Mouse (Mus musculus): Measurements from ENCODE around the gene Ssr1. TPM values are rescaled to one million over a fixed set of nuclear protein-coding genes. Genes with fewer than 3 reads are reported as not detected.

The Ssr1 gene
- polyA plus RNA-seq, 1 experiment = 89.8 TPM

GRCm38 (mm10) chr13:37941138-37941645 lies 52.8 kb downstream of the Ssr1 start:
- TF ChIP-seq CTCF (IDR thresholded peaks at IDR 0.05; ENCODE audit: low read depth, low read length) = no peak
- TF ChIP-seq POLR2A (IDR thresholded peaks at IDR 0.05; ENCODE audit: borderline replicate concordance, low read depth, low read length) = no peak
- H3K4me3 ChIP-seq (ENCODE audit: insufficient read depth, low read length) = no peak overlapping the region
- 0 out of 2 replicates have a peak, but pooled peaks cover 4% of the 10 kb centered on the region for H3K4me1 ChIP-seq (ENCODE audit: control insufficient read depth, insufficient read depth, low read length)
- no peak overlapping the region for H3K27ac ChIP-seq (ENCODE audit: insufficient read depth, low read depth, low read length)

GRCm38 (mm10) chr13:37940649-37941048 lies 53.4 kb downstream of the Ssr1 start:
- Histone ChIP-seq H3K4me1 (ENCODE audit: control insufficient read depth, insufficient read depth, low read length) (0 out of 2 replicates have a peak, but pooled peaks cover 4% of the 10 kb centered on the region), H3K4me3 (ENCODE audit: insufficient read depth, low read length) (no peak overlapping the region), H3K27ac (ENCODE audit: insufficient read depth, low read depth, low read length) (no peak overlapping the region)
- no peak for TF ChIP-seq CTCF (IDR thresholded peaks at IDR 0.05; ENCODE audit: low read depth, low read length)
- no peak for TF ChIP-seq POLR2A (IDR thresholded peaks at IDR 0.05; ENCODE audit: borderline replicate concordance, low read depth, low read length)

- Histone ChIP-seq H3K4me3 (ENCODE audit: insufficient read depth, low read length) (no peak overlapping the region), H3K27ac (ENCODE audit: insufficient read depth, low read depth, low read length) (no peak overlapping the region), H3K4me1 (ENCODE audit: control insufficient read depth, insufficient read depth, low read length) (0 out of 2 replicates have a peak, but pooled peaks cover under 1% of the 10 kb centered on the region)
- no peak for TF ChIP-seq CTCF (IDR thresholded peaks at IDR 0.05; ENCODE audit: low read depth, low read length)
- TF ChIP-seq POLR2A (IDR thresholded peaks at IDR 0.05; ENCODE audit: borderline replicate concordance, low read depth, low read length) = no peak
Observed at GRCm38 (mm10) chr13:37940167-37940566, 53.9 kb downstream of the Ssr1 start.

- no peak overlapping the region for H3K4me3 ChIP-seq (ENCODE audit: insufficient read depth, low read length)
- TF ChIP-seq CTCF (IDR thresholded peaks at IDR 0.05; ENCODE audit: low read depth, low read length) (no peak), POLR2A (IDR thresholded peaks at IDR 0.05; ENCODE audit: borderline replicate concordance, low read depth, low read length) (no peak)
- no peaks in the 10 kb centered on the region for H3K4me1 ChIP-seq (ENCODE audit: control insufficient read depth, insufficient read depth, low read length)
- no peak overlapping the region for H3K27ac ChIP-seq (ENCODE audit: insufficient read depth, low read depth, low read length)
Observed at GRCm38 (mm10) chr13:37936351-37936750, 57.7 kb downstream of the Ssr1 start.

GRCm38 (mm10) chr13:37934920-37935319 lies 59.1 kb downstream of the Ssr1 start:
- H3K27ac ChIP-seq (ENCODE audit: insufficient read depth, low read depth, low read length) = no peak overlapping the region
- no peaks in the 10 kb centered on the region for H3K4me1 ChIP-seq (ENCODE audit: control insufficient read depth, insufficient read depth, low read length)
- no peak overlapping the region for H3K4me3 ChIP-seq (ENCODE audit: insufficient read depth, low read length)
- no peak for TF ChIP-seq POLR2A (IDR thresholded peaks at IDR 0.05; ENCODE audit: borderline replicate concordance, low read depth, low read length)
- TF ChIP-seq CTCF (IDR thresholded peaks at IDR 0.05; ENCODE audit: low read depth, low read length) = no peak

- no peak for TF ChIP-seq CTCF (IDR thresholded peaks at IDR 0.05; ENCODE audit: low read depth, low read length)
- no peak for TF ChIP-seq POLR2A (IDR thresholded peaks at IDR 0.05; ENCODE audit: borderline replicate concordance, low read depth, low read length)
- H3K4me3 ChIP-seq (ENCODE audit: insufficient read depth, low read length) = no peak overlapping the region
- H3K27ac ChIP-seq (ENCODE audit: insufficient read depth, low read depth, low read length) = no peak overlapping the region
- no peaks in the 10 kb centered on the region for H3K4me1 ChIP-seq (ENCODE audit: control insufficient read depth, insufficient read depth, low read length)
Observed at GRCm38 (mm10) chr13:37934075-37934474, 59.9 kb downstream of the Ssr1 start.

GRCm38 (mm10) chr13:37931210-37931922 lies 62.7 kb downstream of the Ssr1 start:
- Histone ChIP-seq H3K4me3 (ENCODE audit: insufficient read depth, low read length) (no peak overlapping the region), H3K27ac (ENCODE audit: insufficient read depth, low read depth, low read length) (no peak overlapping the region), H3K4me1 (ENCODE audit: control insufficient read depth, insufficient read depth, low read length) (no peaks in the 10 kb centered on the region)
- TF ChIP-seq CTCF (IDR thresholded peaks at IDR 0.05; ENCODE audit: low read depth, low read length) (no peak), POLR2A (IDR thresholded peaks at IDR 0.05; ENCODE audit: borderline replicate concordance, low read depth, low read length) (no peak)

- TF ChIP-seq POLR2A (IDR thresholded peaks at IDR 0.05; ENCODE audit: borderline replicate concordance, low read depth, low read length) = no peak
- no peak for TF ChIP-seq CTCF (IDR thresholded peaks at IDR 0.05; ENCODE audit: low read depth, low read length)
- Histone ChIP-seq H3K4me3 (ENCODE audit: insufficient read depth, low read length) (no peak overlapping the region), H3K4me1 (ENCODE audit: control insufficient read depth, insufficient read depth, low read length) (no peaks in the 10 kb centered on the region), H3K27ac (ENCODE audit: insufficient read depth, low read depth, low read length) (no peak overlapping the region)
Observed at GRCm38 (mm10) chr13:37930621-37931020, 63.4 kb downstream of the Ssr1 start.

- no peak overlapping the region for H3K4me3 ChIP-seq (ENCODE audit: insufficient read depth, low read length)
- TF ChIP-seq CTCF (IDR thresholded peaks at IDR 0.05; ENCODE audit: low read depth, low read length) (no peak), POLR2A (IDR thresholded peaks at IDR 0.05; ENCODE audit: borderline replicate concordance, low read depth, low read length) (no peak)
- no peaks in the 10 kb centered on the region for H3K4me1 ChIP-seq (ENCODE audit: control insufficient read depth, insufficient read depth, low read length)
- no peak overlapping the region for H3K27ac ChIP-seq (ENCODE audit: insufficient read depth, low read depth, low read length)
Observed at GRCm38 (mm10) chr13:37930091-37930490, 63.9 kb downstream of the Ssr1 start.

GRCm38 (mm10) chr13:37929532-37929931 lies 64.5 kb downstream of the Ssr1 start:
- Histone ChIP-seq H3K4me3 (ENCODE audit: insufficient read depth, low read length) (no peak overlapping the region), H3K4me1 (ENCODE audit: control insufficient read depth, insufficient read depth, low read length) (no peaks in the 10 kb centered on the region), H3K27ac (ENCODE audit: insufficient read depth, low read depth, low read length) (no peak overlapping the region)
- TF ChIP-seq CTCF (IDR thresholded peaks at IDR 0.05; ENCODE audit: low read depth, low read length) = no peak
- no peak for TF ChIP-seq POLR2A (IDR thresholded peaks at IDR 0.05; ENCODE audit: borderline replicate concordance, low read depth, low read length)
